16 mouse cellular contexts compared by ENCODE assay signal in genomic region chr16:19200977-19201376, GRCm38 (mm10).
"Had no signal": no experiment of that assay in that cellular context is flagged by ENCODE, and none has a peak within 500 bp of the region (broad histone marks: within the 10 kb centered on the region; RNA-seq: fewer than 3 reads in every experiment).

No protein-coding gene starts in this region.

- H3K4me3 ChIP-seq: neural tube, embryonic 12.5 days; neural tube, embryonic 13.5 days; stomach, embryonic 15.5 days had no signal

- H3K9me3 ChIP-seq: neural tube, embryonic 12.5 days; stomach, embryonic 15.5 days had no signal

- H3K4me2 ChIP-seq: neural tube, embryonic 12.5 days; neural tube, embryonic 13.5 days; stomach, embryonic 15.5 days had no signal

- H3K27ac ChIP-seq: neural tube, embryonic 12.5 days; neural tube, embryonic 13.5 days; stomach, embryonic 15.5 days; stomach, postnatal 0 days had no signal

- H3K9ac ChIP-seq: neural tube, embryonic 12.5 days; neural tube, embryonic 13.5 days; stomach, embryonic 15.5 days had no signal

- H3K4me1 ChIP-seq: neural tube, embryonic 12.5 days; neural tube, embryonic 13.5 days; stomach, embryonic 15.5 days had no signal

- H3K36me3 ChIP-seq: neural tube, embryonic 12.5 days; neural tube, embryonic 13.5 days; stomach, embryonic 15.5 days had no signal

- H3K27me3 ChIP-seq: neural tube, embryonic 12.5 days; neural tube, embryonic 13.5 days; stomach, embryonic 15.5 days had no signal

- DNase-seq: retina, postnatal 1 day; right cerebral cortex, adult 18-20 months; right cerebral cortex, postnatal 14 days; right cerebral cortex, postnatal 25 days; right cerebral cortex, postnatal 4 days; spleen, adult 18-20 months; thymus, adult 18-20 months; thymus, adult 2 months; thymus, postnatal 14 days; thymus, postnatal 25 days; thymus, postnatal 36 days; thymus, postnatal 4 days had no signal
